Mouse (Mus musculus) midbrain, postnatal 0 days (tissue): ENCODE data around the gene Chtf18. TPM values are rescaled to one million over a fixed set of nuclear protein-coding genes. Genes with fewer than 3 reads are reported as not detected.
"Not testable (repeated sequence)": the region's sequence is repeated elsewhere in the genome, so short reads cannot be mapped to it uniquely, and the experiment has no call there.

ENCODE experiments used
- ATAC-seq: fragments of 200-750 bp; cut with Nextera tagmentation; 2 replicates; pipeline ENCODE4 v1.8.0; 2017; ENCODE audit warnings: moderate number of reproducible peaks, mild to moderate bottlenecking, moderate TSS enrichment, moderate library complexity; ENCODE audit not compliant: low FRiP score
- DNase-seq: peaks from one replicate; pipeline ENCODE4 v3.0.0-alpha.2; 2015; ENCODE audit warnings: low spot score
- H3K27ac ChIP-seq: fragments of 300-500 bp; sonication (generic); 2 replicates; pipeline ENCODE4 v1.5.1; 2014; ENCODE audit warnings: low read depth, mild to moderate bottlenecking, low read length, mixed read lengths
- H3K27me3 ChIP-seq: fragments of 300-500 bp; sonication (generic); 2 replicates; pipeline ENCODE4 v1.6.1; 2014; ENCODE audit warnings: low read length, control low read depth, mixed read lengths; ENCODE audit not compliant: insufficient read depth
- H3K36me3 ChIP-seq: fragments of 300-500 bp; sonication (generic); 2 replicates; pipeline ENCODE4 v1.6.1; 2014; ENCODE audit warnings: low read length, control low read depth, mixed read lengths; ENCODE audit not compliant: insufficient read depth
- H3K4me1 ChIP-seq: fragments of 300-500 bp; sonication (generic); 2 replicates; pipeline ENCODE4 v1.6.1; 2014; ENCODE audit warnings: mild to moderate bottlenecking, control low read depth, antibody characterized with exemption, low read length, mixed read lengths; ENCODE audit not compliant: insufficient read depth
- H3K4me2 ChIP-seq: fragments of 300-500 bp; sonication (generic); 2 replicates; pipeline ENCODE4 v1.6.1; 2014; ENCODE audit warnings: low read depth, mild to moderate bottlenecking, low read length, mixed read lengths; ENCODE audit not compliant: poor library complexity, severe bottlenecking
- H3K4me3 ChIP-seq: fragments of 300-500 bp; sonication (generic); 2 replicates; pipeline ENCODE4 v1.5.1; 2014; ENCODE audit warnings: low read depth, mild to moderate bottlenecking, low read length, moderate library complexity
- H3K9ac ChIP-seq: fragments of 300-500 bp; sonication (generic); replicated peaks from 2 replicates; pipeline ENCODE4 v1.6.1; 2014; ENCODE audit warnings: mild to moderate bottlenecking, low read length, moderate library complexity, mixed read lengths; ENCODE audit not compliant: poor library complexity, severe bottlenecking
- H3K9me3 ChIP-seq: fragments of 300-500 bp; sonication (generic); 2 replicates; pipeline ENCODE4 v1.6.1; 2016; ENCODE audit warnings: low read length, control low read depth
- CTCF ChIP-seq: IDR thresholded peaks from 2 replicates; pipeline ENCODE4 v1.5.1; 2016; ENCODE audit warnings: antibody characterized with exemption, mild to moderate bottlenecking
- WGBS: fragments of 180-500 bp; shearing (Covaris S2); extraction: QIAGEN DNeasy Blood & Tissue Kit; methylation state at CpG from one replicate; pipeline ENCODE4 v1.1.7; 2014; 5-methylcytosine and 5-hydroxymethylcytosine counted together
- polyA plus RNA-seq: library from polyadenylated mRNA; unstranded; fragments of >200 nt; fragmentation: Nextera tagmentation; extraction: Ambion mirVana; gene quantifications from 2 replicates; pipeline ENCODE4 v1.2.1, GENCODE M21; 2015
- total RNA-seq: library from RNA; depleted of rRNA; stranded (reverse); fragments of >200 nt; gene quantifications from 2 replicates; pipeline ENCODE4 v1.2.3, GENCODE M21; 2014

The Chtf18 gene
- total and polyA plus RNA-seq, 2 experiments from 2014 or later, result 2.5 to 5.8 TPM

GRCm38 (mm10) chr17:25743831-25744230 is 16.6 kb upstream of the Chtf18 start:
- no peaks in the 10 kb centered on the region for H3K9me3 ChIP-seq
- DNase-seq (no peak), ATAC-seq (no peak)
- no peak for TF ChIP-seq CTCF
- no peak overlapping the region for H3K9ac ChIP-seq
- WGBS, result 91% methylated on average over 9 of the region's 9 CpGs
- no peak overlapping the region for H3K4me2 ChIP-seq
- no peak overlapping the region for H3K4me3 ChIP-seq
- H3K36me3 ChIP-seq, result no peaks in the 10 kb centered on the region
- no peaks in the 10 kb centered on the region for H3K27me3 ChIP-seq
- no peaks in the 10 kb centered on the region for H3K4me1 ChIP-seq
- H3K27ac ChIP-seq, result no peak overlapping the region

GRCm38 (mm10) chr17:25741471-25741870 is 14.3 kb upstream of the Chtf18 start:
- not testable (repeated sequence) for H3K27ac ChIP-seq, ATAC-seq, H3K4me2 ChIP-seq, H3K9me3 ChIP-seq, H3K4me3 ChIP-seq, H3K27me3 ChIP-seq, DNase-seq, H3K36me3 ChIP-seq, H3K9ac ChIP-seq, H3K4me1 ChIP-seq
- 69% methylated on average over 12 of the region's 12 CpGs for WGBS

- Histone ChIP-seq H3K27me3 (no peaks in the 10 kb centered on the region), H3K4me1 (no peaks in the 10 kb centered on the region), H3K4me3 (no peak overlapping the region), H3K4me2 (no peak overlapping the region), H3K9ac (no peak overlapping the region), H3K9me3 (no peaks in the 10 kb centered on the region), H3K27ac (no peak overlapping the region), H3K36me3 (no peaks in the 10 kb centered on the region)
- ATAC-seq (no peak), DNase-seq (no peak)
- WGBS, result 82% methylated on average over 7 of the region's 7 CpGs
- TF ChIP-seq CTCF, result no peak
Measured at GRCm38 (mm10) chr17:25738861-25739260, 11.6 kb upstream of the Chtf18 start.

- Histone ChIP-seq H3K9me3 (no peaks in the 10 kb centered on the region), H3K9ac (no peak within 1 kb of the TSS), H3K27ac (no peak within 1 kb of the TSS), H3K4me2 (no peak within 1 kb of the TSS), H3K27me3 (no peaks in the 10 kb centered on the region), H3K36me3 (peaks cover 3% of the 10 kb centered on the region; the same call in 1 of the 2 replicates), H3K4me3 (no peak within 1 kb of the TSS), H3K4me1 (no peaks in the 10 kb centered on the region)
- ATAC-seq, result no peak
- no peak for TF ChIP-seq CTCF
- DNase-seq, result no peak
- WGBS, result 75% methylated on average over 3 of the region's 3 CpGs
Measured at GRCm38 (mm10) chr17:25735745-25736144, 8.5 kb upstream of the Chtf18 start, which contains the start of gene Mslnl. Gene Mslnl, plus strand, starts transcription at chr17:25736042.

GRCm38 (mm10) chr17:25735246-25735645 is 8.0 kb upstream of the Chtf18 start:
- Histone ChIP-seq H3K9ac (no peak overlapping the region), H3K27ac (no peak overlapping the region), H3K4me2 (no peak overlapping the region), H3K36me3 (peaks cover 7% of the 10 kb centered on the region), H3K9me3 (no peaks in the 10 kb centered on the region), H3K27me3 (no peaks in the 10 kb centered on the region), H3K4me3 (no peak overlapping the region), H3K4me1 (no peaks in the 10 kb centered on the region)
- ATAC-seq, result no peak
- WGBS, result 90% methylated on average over 5 of the region's 5 CpGs
- no peak for TF ChIP-seq CTCF
- DNase-seq, result no peak

- peaks cover 10% of the 10 kb centered on the region for H3K4me1 ChIP-seq
Measured at GRCm38 (mm10) chr17:25732082-25732481, 4.9 kb upstream of the Chtf18 start.

More at GRCm38 (mm10) chr17:25732082-25732481, 4.9 kb upstream of the Chtf18 start:
- Histone ChIP-seq H3K36me3 (peaks cover 13% of the 10 kb centered on the region), H3K27ac (no peak overlapping the region), H3K9ac (no peak overlapping the region), H3K4me2 (no peak overlapping the region), H3K9me3 (no peaks in the 10 kb centered on the region), H3K27me3 (no peaks in the 10 kb centered on the region), H3K4me3 (no peak overlapping the region)
- peak; percentile 93 for TF ChIP-seq CTCF
- DNase-seq, result peak; percentile 88
- ATAC-seq, result no peak
- 17% methylated on average over 2 of the region's 2 CpGs for WGBS
